Mouse (Mus musculus) spleen, adult 10 weeks (tissue): Measurements from ENCODE around the gene Gxylt1. TPM values are rescaled to one million over a fixed set of nuclear protein-coding genes. Genes with fewer than 3 reads are reported as not detected.

Source experiments
- polyA plus RNA-seq: library from polyadenylated mRNA; stranded (reverse); fragments of 350-450 nt; fragmentation: Illumina TruSeq; extraction: RNeasy Lipid Tissue Mini Kit (QIAGEN cat#74804); gene quantifications from one replicate; pipeline ENCODE4 v1.2.3, GENCODE M21; 2015; ENCODE audit warnings: low replicate concordance; ENCODE audit not compliant: insufficient read depth

Gxylt1 gene
- 37.7 TPM for polyA plus RNA-seq

GRCm38 (mm10) chr15:93274679-93275583 lies at the start of gene Gxylt1:
TSS of gene Gxylt1 (minus strand) at chr15:93275179.

Other genes starting within 250 kb of the Gxylt1 start
- gene Yaf2, start 61.8 kb upstream of the Gxylt1 start, polyA plus RNA-seq: 24.9 TPM
- 146 TPM for gene Zcrb1, start 123.2 kb upstream of the Gxylt1 start, polyA plus RNA-seq
- 45.3 TPM for gene Pphln1, start 123.2 kb upstream of the Gxylt1 start, polyA plus RNA-seq